Mouse (Mus musculus) kidney, postnatal 25 days (tissue): ENCODE measurements at regions not wholly inside any gene's neighbourhood (a gene's known extent, or its start where the extent isn't known, plus 50 kb on each side); places are given as distances from the start of the nearest gene placed in this dataset.

Experiments used
- DNase-seq, 2 experiments: peaks; one replicate each; pipeline ENCODE4 v3.0.0; 2021; ENCODE audit warnings: mixed read lengths in 2 of 2

GRCm38 (mm10) chr3:42129821-42130560, 387.6 kb downstream of the D3Ertd751e start:
- no peak for DNase-seq

- no peak for DNase-seq
Measured at GRCm38 (mm10) chr3:42132322-42132721, 389.9 kb downstream of the D3Ertd751e start.

GRCm38 (mm10) chr3:42153372-42153771, 411.0 kb downstream of the D3Ertd751e start:
- no peak for DNase-seq

GRCm38 (mm10) chr3:42154909-42155308, 412.5 kb downstream of the D3Ertd751e start:
- DNase-seq = no peak

GRCm38 (mm10) chr3:42163666-42164065, 421.3 kb downstream of the D3Ertd751e start:
- DNase-seq = no peak

- no peak for DNase-seq
Measured at GRCm38 (mm10) chr3:42199206-42199605, 456.8 kb downstream of the D3Ertd751e start.

GRCm38 (mm10) chr3:42201373-42201772, 459.0 kb downstream of the D3Ertd751e start:
- no peak for DNase-seq

- no peak for DNase-seq
Measured at GRCm38 (mm10) chr3:42205640-42206039, 463.2 kb downstream of the D3Ertd751e start.

- DNase-seq = no peak
Measured at GRCm38 (mm10) chr3:42211420-42211819, 469.0 kb downstream of the D3Ertd751e start.

- DNase-seq = no peak
Measured at GRCm38 (mm10) chr3:42212456-42212855, 470.0 kb downstream of the D3Ertd751e start.

GRCm38 (mm10) chr3:42213163-42213562, 470.8 kb downstream of the D3Ertd751e start:
- no peak for DNase-seq

GRCm38 (mm10) chr3:42214624-42215276, 472.3 kb downstream of the D3Ertd751e start:
- DNase-seq = peak in 1 of 2 experiments; percentile 20

- DNase-seq = no peak
Measured at GRCm38 (mm10) chr3:42218719-42219118, 476.3 kb downstream of the D3Ertd751e start.

- no peak for DNase-seq
Measured at GRCm38 (mm10) chr3:42227679-42228398, 485.4 kb downstream of the D3Ertd751e start.

- no peak for DNase-seq
Measured at GRCm38 (mm10) chr3:42228399-42228755, 486.0 kb downstream of the D3Ertd751e start.

GRCm38 (mm10) chr3:42232268-42232667, 489.9 kb downstream of the D3Ertd751e start:
- DNase-seq = no peak

GRCm38 (mm10) chr3:42233756-42234155, 491.3 kb downstream of the D3Ertd751e start:
- DNase-seq = no peak

- DNase-seq = no peak
Measured at GRCm38 (mm10) chr3:42235515-42235914, 493.1 kb downstream of the D3Ertd751e start.
